Mouse (Mus musculus): ENCODE data around the gene Cdc42ep1. TPM values are rescaled to one million over a fixed set of nuclear protein-coding genes. Genes with fewer than 3 reads are reported as not detected.
A peak's percentile ranks its signal among the peaks of the same experiment; 100 is the strongest.
"Not testable (repeated sequence)": the region's sequence is repeated elsewhere in the genome, so short reads cannot be mapped to it uniquely, and the experiment has no call there.

Gene Cdc42ep1
- polyA plus RNA-seq, 1 experiment: 18.5 TPM

DNA sequence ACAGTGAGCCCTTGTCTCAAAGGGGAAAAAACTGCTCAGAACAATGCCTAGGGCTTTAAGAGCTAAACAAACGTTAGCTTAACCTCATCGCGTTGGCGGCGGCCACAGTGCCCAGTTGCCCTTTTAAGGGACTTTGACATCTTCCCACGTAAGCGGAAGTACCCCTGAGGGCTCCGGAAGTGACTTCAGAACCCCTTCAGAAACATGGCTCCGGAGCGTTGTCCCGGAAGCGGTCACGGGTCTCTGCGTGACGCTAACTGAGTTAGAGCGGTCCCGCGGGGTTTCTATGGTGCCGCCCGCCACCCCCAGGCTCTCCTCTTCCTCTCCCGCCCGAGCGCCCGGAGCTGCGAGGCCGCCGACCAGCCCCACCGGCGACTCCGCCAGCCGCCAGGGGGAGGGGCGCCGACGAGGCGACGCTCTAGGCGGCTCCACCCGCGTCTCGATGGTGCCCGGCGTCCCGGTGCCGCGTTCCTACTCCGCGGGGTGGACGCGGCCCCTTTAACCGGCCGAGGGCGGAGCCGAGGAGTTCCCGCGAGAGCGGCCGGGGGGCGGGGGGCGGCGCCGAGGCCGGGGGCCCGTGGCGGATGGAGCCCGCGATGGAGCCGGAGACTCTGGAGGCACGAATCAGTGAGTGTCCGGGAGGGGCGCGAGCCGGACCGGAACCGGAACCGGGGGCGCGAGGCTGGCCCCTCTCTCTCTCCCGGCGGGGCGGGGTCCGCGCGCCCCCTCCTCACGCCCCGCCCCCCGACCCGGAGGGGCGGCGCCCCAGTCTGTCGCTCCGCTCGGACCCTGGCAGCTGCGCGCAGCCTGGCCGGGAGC is 34.8 kb downstream of the Cdc42ep1 start, which contains the start of gene Gga1:
Gene Gga1, plus strand, starts transcription at position 200 of the 819 bp plus-strand sequence.
- peak; percentile 94 to 98 for DNase-seq (ENCODE audit: extremely low spot score in 1 of 2, low spot score in 1 of 2)

DNA sequence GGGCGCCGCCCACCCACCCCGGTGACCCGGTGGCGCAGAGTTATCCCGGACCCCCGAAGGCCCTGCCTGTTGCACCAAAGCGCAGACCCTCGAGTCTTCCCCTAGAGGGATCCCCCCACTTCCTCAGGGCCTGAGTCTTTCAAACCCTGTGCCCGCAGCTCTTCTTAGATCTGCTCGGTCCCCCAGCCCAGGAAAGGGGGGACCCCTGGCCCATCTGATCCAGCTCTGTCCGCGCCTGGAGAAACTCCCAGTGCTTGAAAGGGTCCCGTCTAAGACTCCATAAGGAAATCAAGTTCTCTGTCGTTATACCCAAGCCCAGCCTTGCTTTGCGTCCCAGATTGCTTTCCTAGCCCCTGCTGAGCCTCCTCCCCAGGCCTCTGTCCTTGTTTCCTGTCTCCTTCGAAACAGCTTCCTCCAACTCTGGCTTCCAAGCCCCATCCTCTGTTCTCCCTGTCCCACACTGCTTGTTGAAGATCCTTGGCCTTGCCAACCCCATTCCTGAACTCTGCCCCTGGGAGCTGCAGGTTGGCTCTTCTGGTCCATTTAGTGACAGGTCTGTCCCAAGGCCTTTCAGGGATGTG is 35.5 kb downstream of the Cdc42ep1 start:
- DNase-seq (ENCODE audit: extremely low spot score in 1 of 2, low spot score in 1 of 2): no peak

DNA sequence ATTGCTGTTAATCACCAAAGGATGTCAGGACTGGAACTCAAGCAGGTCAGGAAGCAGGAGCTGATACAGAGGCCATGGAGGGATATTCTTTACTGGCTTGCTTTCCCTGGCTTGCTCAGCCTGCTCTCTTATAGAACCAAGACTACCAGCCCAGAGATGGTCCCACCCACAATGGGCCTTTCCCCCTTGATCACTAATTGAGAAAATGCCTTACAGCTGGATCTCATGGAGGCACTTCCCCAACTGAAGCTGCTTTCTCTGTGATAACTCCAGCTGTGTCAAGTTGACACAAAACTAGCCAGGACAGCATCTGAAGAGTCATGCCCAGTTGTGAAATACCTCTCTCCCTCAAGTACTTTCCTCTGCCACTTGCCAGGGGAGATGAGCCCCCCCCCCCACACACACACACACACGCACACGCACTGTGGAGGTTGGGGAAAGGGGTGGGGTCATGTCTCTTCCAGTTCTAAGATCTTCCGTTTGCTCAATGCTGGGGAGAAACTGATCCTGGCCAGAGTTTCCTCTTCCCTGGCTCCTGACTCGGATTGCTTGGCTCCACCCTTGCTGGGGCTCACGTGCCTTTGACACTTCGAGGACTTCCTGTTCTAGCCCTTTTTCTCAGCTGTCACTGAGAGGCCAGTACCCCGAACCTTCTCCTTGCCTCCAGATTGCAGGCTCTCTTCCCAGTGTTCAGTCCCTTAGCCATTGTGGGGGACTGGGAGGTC is 36.5 kb downstream of the Cdc42ep1 start:
- not testable (repeated sequence) for DNase-seq (ENCODE audit: extremely low spot score in 1 of 2, low spot score in 1 of 2)

DNA sequence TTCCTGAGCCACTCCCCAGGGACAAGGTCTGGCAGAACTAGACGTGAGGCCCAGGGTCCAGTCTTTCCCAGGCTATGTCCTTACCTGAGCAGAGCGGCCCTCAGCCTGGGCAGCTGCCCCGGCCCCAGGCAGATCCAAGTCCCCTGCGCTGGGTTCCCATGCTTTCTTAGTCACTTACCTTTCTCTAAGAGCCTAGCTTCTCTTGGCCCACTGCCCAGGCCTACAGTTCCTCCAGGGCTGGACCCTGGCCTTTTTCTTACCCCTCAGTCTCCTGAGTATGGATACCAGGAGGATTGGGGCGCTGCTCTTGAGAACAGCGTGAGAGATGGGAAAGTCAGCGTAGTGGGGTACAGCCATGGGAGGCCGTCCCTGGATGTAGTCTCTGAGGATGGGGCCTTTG is 38.0 kb downstream of the Cdc42ep1 start:
- DNase-seq (ENCODE audit: extremely low spot score in 1 of 2, low spot score in 1 of 2): no peak

DNA sequence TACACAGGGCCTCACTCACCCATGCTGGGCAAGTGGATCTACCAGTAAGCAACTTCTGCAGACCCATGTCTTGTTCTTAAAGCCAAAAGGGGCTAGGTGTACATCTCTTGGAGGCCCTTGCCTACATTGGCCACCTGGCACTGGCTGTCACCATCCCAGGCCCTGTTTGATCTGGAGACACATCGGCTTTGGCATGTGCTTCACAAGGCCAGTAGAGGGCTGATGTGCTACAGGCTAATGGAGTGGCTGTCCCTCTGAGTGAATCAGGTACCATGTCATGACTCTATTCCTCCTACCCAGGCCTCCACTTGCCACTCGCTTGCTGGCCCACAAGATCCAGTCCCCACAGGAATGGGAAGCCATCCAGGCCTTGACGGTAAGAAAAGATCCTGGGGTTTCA is 39.4 kb downstream of the Cdc42ep1 start:
- no peak for DNase-seq (ENCODE audit: extremely low spot score in 1 of 2, low spot score in 1 of 2)

DNA sequence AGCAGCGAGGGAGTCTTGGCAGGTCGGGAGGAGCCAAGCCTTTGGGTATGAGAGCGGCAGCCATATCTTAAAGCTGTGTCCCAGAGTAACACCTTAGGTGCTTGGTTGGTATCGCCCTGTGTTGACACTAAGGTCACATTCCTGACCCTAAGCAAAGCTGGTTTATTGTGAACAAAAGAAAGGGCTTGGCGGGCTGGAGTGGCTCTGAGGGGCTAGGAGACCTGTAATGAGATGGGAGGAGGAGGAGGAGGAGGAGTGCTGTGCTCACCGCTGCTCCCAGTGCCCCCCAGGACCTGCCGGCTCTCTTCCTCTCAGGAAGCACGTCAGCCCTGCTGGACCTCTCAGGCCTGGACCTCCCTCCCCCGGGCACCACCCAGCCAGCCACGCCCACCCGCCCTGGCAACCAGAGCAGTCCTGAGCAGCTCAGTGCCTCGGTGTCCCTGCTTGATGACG is 47.0 kb downstream of the Cdc42ep1 start:
- DNase-seq (ENCODE audit: extremely low spot score in 1 of 2, low spot score in 1 of 2): no peak

DNA sequence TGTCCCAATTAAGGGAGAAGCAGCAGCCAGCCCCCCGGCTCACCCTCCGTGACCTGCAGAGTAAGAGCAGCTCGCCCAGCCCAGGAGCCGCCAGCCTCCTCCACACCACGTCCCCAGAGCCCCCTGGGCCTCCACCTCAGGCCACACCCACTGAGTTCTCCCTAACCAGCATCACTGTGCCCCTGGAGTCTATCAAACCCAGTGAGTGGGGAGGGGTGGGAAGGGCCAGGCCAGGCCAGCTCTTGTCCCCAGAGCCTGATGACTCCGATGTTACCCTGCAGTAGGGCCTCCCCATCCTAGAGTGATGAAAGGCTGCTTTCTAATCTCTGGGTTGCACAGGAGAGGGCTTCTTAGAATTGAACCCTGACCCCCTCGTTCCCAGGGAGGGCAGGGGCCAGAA is 50.0 kb downstream of the Cdc42ep1 start:
- no peak for DNase-seq (ENCODE audit: extremely low spot score in 1 of 2, low spot score in 1 of 2)

DNA sequence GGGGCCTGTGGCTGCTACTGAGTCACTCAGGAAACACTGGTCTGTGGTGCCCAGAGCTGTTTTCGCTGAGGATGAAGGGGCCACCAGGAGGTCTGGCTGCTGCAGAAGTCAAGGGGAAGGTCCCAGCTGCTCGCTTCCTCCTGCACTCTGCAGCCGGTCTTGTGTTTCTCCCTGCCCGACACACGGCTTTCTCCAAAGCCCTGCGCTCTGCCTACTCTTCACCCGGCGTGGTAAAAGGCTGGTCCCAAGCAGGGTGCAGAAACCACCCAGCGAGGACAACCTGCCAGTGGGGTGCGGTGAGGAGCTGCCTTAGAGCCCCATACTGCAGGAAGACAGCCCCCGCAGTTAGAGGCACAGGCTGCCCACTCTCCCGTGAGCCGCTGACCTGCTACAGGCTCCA is 52.3 kb downstream of the Cdc42ep1 start:
- DNase-seq (ENCODE audit: extremely low spot score in 1 of 2, low spot score in 1 of 2): no peak

DNA sequence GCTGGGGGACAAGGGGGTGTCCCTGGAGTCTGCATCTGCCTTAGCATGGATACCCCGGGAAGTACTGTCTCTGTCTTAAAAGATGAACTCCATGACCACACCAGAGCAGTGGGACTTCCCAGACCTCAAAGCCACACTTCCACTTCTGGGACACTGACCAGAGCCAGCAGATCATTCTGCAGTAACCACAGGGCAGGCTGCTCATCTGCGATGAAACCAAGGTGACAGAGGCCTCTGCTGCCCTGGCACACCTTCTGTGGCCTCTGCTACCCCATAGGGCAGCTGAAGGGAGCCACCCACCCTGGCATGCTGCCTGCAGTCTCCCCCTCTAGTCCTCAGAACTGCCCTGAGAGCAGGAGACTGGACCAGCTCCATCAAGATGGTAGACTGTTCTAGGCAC is 53.3 kb downstream of the Cdc42ep1 start:
- no peak for DNase-seq (ENCODE audit: extremely low spot score in 1 of 2, low spot score in 1 of 2)

DNA sequence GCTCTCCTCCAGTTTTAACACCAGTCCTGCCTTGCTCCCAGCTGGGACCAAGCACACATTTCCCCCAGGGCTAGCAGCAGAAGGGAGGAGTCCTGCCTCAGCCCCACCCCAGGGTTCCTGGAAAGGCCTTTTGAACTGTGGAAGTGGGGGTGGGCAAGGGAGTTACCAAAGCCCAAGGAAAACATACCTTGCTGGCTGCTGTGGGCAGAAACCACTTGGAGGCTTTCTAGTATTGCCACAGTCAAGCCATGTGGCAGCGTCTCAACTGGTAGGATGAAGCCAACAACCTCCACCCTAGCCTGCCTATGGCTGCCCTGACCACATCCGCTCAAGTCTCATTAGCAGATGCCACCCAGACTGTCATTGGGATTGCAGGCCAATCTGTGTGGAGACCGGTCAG is 53.7 kb downstream of the Cdc42ep1 start:
- DNase-seq (ENCODE audit: extremely low spot score in 1 of 2, low spot score in 1 of 2): no peak

DNA sequence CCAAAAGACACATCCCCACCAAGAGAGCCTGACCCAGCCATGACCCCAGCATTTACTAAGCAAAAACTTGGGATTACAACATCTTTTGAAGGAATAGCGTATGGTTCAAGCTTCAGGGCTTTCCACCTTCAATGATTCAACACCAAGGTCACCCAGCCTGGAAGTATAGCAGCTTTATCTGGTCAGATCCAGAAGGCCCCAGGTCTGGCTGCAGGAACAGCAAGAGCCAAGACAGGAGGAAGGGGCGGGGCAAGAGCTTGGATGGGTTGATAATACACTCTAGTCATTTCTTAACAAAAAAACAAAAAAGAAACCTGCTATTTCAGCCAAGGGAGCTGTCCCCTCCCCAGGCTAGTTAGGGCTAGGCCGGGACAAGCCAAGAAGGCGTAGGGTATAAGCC is 55.1 kb downstream of the Cdc42ep1 start:
- no peak for DNase-seq (ENCODE audit: extremely low spot score in 1 of 2, low spot score in 1 of 2)

DNA sequence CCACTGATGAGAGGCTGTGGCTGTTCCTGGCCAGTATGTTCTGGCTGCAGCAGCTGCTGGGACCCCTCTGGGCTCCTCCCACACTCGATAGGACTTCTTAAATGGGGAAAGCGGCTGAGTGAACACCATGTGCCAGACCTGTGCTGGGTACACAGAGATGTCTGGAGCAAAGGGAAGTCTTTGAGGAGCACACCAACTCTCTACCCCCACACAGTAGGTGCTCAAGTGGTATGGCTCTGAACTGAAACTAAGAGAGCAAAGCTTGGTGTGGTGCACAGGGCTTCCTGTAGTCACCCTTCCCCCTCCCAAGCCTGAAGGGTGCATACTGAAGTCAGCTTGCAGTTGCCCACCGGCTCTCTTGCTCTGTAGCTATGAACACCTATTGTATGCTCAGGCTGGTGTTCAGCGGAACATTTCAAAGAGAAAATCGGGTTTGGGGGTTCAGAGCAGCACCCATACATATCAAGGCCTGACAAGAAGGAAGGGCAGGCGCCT is 56.1 kb downstream of the Cdc42ep1 start:
- no peak for DNase-seq (ENCODE audit: extremely low spot score in 1 of 2, low spot score in 1 of 2)

DNA sequence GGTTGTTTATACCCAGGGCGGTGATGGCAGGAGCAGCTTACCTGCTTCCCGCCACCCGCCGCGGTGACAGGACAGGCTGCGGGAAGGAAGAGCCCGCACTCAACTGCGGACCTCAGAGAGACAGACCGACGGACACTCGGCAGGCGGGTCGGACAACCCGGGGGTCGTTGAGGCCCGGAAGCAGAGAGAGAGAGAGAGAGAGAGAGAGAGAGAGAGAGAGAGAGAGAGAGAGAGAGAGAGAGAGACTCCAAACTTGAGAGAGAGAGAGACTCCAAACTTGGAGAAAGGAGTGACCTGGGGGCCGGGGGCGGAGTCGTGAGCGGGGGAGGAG is 57.0 kb downstream of the Cdc42ep1 start, which contains the start of gene Gm49510:
Gene Gm49510, plus strand, starts transcription at position 259 of the 331 bp plus-strand sequence.
- DNase-seq (ENCODE audit: extremely low spot score in 1 of 2, low spot score in 1 of 2): no peak

DNA sequence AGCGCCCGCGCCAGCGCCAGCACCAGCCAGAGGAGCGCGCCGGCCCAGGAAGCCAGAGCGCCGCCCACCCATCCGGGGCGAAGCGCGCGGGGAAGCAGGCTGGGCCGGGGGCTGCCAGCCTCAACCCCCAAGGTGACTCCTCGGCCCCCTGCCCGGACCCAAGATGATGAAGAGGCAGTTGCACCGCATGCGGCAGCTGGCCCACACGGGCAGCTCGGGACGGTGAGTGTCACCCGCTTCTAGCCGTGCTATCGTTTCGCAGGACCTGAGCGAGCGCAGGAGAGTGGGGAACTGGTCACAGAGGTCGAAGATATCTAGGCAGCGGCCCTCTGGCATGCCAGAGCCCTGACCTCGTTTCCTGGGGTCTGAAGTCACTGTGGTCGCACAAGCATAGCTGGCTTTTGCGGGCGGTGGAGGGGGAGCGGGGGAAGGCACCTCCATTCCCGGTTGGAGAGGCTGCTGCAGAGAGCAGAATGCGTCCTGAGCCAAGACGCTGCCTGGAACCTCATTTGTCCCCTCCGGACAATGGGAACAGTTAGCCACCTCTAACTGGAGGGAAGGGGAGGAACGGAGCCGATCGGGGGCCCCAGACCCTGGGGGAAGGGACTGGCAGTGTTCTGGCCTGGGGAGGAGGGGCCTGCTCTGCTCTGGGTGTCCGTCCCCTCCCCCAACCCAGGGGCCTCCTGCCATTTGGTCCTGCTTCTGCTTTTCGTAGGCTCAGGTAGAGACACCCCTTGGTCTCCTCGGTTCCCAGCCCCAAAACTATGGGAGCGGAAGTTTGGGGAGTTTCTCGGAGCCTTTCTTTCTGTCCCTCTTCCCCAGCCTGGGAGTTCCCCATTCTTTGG is 57.5 kb downstream of the Cdc42ep1 start, which contains the start of gene Sh3bp1:
Gene Sh3bp1, plus strand, starts transcription at position 29 of the 845 bp plus-strand sequence.
- DNase-seq (ENCODE audit: extremely low spot score in 1 of 2, low spot score in 1 of 2): no peak

Other genes with a start within 250 kb of the Cdc42ep1 start
- 14.7 and 16.9 TPM in 2 replicates for gene Cyth4, start 245.6 kb upstream of the Cdc42ep1 start, polyA plus RNA-seq (2012; rRNA removed)
- gene Elfn2, start 123.9 kb upstream of the Cdc42ep1 start, polyA plus RNA-seq (2012; rRNA removed): 64.9 and 68.2 TPM in 2 replicates
- 7.0 and 7.2 TPM in 2 replicates for gene Mfng, start 69.1 kb upstream of the Cdc42ep1 start, polyA plus RNA-seq (2012; rRNA removed)
- 11.2 and 12.0 TPM in 2 replicates for gene Card10, start 39.6 kb upstream of the Cdc42ep1 start, polyA plus RNA-seq (2012; rRNA removed)
- gene Lgals2, start 12.9 kb downstream of the Cdc42ep1 start, polyA plus RNA-seq (2012; rRNA removed): 0.74 and 2.0 TPM in 2 replicates
- gene Gga1, start 34.6 kb downstream of the Cdc42ep1 start, polyA plus RNA-seq (2012; rRNA removed): 69.5 and 70.8 TPM in 2 replicates
- gene Gm49510, start 57.0 kb downstream of the Cdc42ep1 start, polyA plus RNA-seq (2012; rRNA removed): 0.24 TPM in 1 of 2 replicates, not detected in the other
- 27.2 and 29.0 TPM in 2 replicates for gene Sh3bp1, start 57.1 kb downstream of the Cdc42ep1 start, polyA plus RNA-seq (2012; rRNA removed)
- gene Pdxp, start 71.3 kb downstream of the Cdc42ep1 start, polyA plus RNA-seq (2012; rRNA removed): 219 and 227 TPM in 2 replicates
- 48.2 and 56.0 TPM in 2 replicates for gene Lgals1, start 84.1 kb downstream of the Cdc42ep1 start, polyA plus RNA-seq (2012; rRNA removed)
- 35.8 and 37.4 TPM in 2 replicates for gene Nol12, start 92.3 kb downstream of the Cdc42ep1 start, polyA plus RNA-seq (2012; rRNA removed)
- gene Triobp, start 105.1 kb downstream of the Cdc42ep1 start, polyA plus RNA-seq (2012; rRNA removed): 11.7 and 13.9 TPM in 2 replicates
- gene H1f0, start 185.8 kb downstream of the Cdc42ep1 start, polyA plus RNA-seq (2012; rRNA removed): 109 and 112 TPM in 2 replicates
- 0.19 and 0.38 TPM in 2 replicates for gene Galr3, start 199.3 kb downstream of the Cdc42ep1 start, polyA plus RNA-seq (2012; rRNA removed)
- 31.0 and 32.3 TPM in 2 replicates for gene Ankrd54, start 220.3 kb downstream of the Cdc42ep1 start, polyA plus RNA-seq (2012; rRNA removed)
- gene Eif3l, start 232.6 kb downstream of the Cdc42ep1 start, polyA plus RNA-seq (2012; rRNA removed): 80.9 and 90.8 TPM in 2 replicates

Measured in frontal cortex, adult 2 months (tissue).